Mouse (Mus musculus) neural tube, embryonic 14.5 days (tissue): ENCODE results near the gene R3hdm2. TPM values are rescaled to one million over a fixed set of nuclear protein-coding genes. Genes with fewer than 3 reads are reported as not detected.

ENCODE experiments used
- ATAC-seq: fragments of 200-750 bp; cut with Nextera tagmentation; 2 replicates; pipeline ENCODE4 v1.8.0; 2017; ENCODE audit warnings: low read depth, mild to moderate bottlenecking, moderate TSS enrichment, moderate library complexity
- H3K27ac ChIP-seq: fragments of 300-500 bp; sonication (generic); 2 replicates; pipeline ENCODE4 v1.5.1; 2014; ENCODE audit warnings: low read depth, mild to moderate bottlenecking, control low read depth, low read length, moderate library complexity, mixed read lengths
- H3K27me3 ChIP-seq: fragments of 300-500 bp; sonication (generic); 2 replicates; pipeline ENCODE4 v1.6.1; 2014; ENCODE audit warnings: low read length; ENCODE audit not compliant: control insufficient read depth, insufficient read depth
- H3K36me3 ChIP-seq: fragments of 300-500 bp; sonication (generic); 2 replicates; pipeline ENCODE4 v1.6.1; 2014; ENCODE audit warnings: low read length, mixed read lengths; ENCODE audit not compliant: control insufficient read depth, insufficient read depth
- H3K4me1 ChIP-seq: fragments of 300-500 bp; sonication (generic); 2 replicates; pipeline ENCODE4 v1.6.1; 2014; ENCODE audit warnings: low read length; ENCODE audit not compliant: control insufficient read depth, insufficient read depth
- H3K4me2 ChIP-seq: fragments of 300-500 bp; sonication (generic); 2 replicates; pipeline ENCODE4 v1.6.1; 2014; ENCODE audit warnings: mild to moderate bottlenecking, low read depth, low read length, control low read depth
- H3K4me3 ChIP-seq: fragments of 300-500 bp; sonication (generic); 2 replicates; pipeline ENCODE4 v1.5.1; 2014; ENCODE audit warnings: low read depth, low read length, control low read depth, mixed read lengths
- H3K9ac ChIP-seq: fragments of 300-500 bp; sonication (generic); replicated peaks from 2 replicates; pipeline ENCODE4 v1.6.1; 2014; ENCODE audit warnings: low read depth, mild to moderate bottlenecking, control low read depth, low read length, mixed read lengths
- H3K9me3 ChIP-seq: fragments of 300-500 bp; sonication (generic); 2 replicates; pipeline ENCODE4 v1.6.1; 2016; ENCODE audit warnings: low read length; ENCODE audit not compliant: control insufficient read depth
- WGBS: fragments of 180-500 bp; shearing (Covaris S2); extraction: QIAGEN DNeasy Blood & Tissue Kit; methylation state at CpG from one replicate; pipeline ENCODE4 v1.1.7; 2014; 5-methylcytosine and 5-hydroxymethylcytosine counted together
- polyA plus RNA-seq: library from polyadenylated mRNA; unstranded; fragments of >200 nt; fragmentation: Nextera tagmentation; extraction: Ambion mirVana; gene quantifications from 2 replicates; pipeline ENCODE4 v1.2.1, GENCODE M21; 2014

The R3hdm2 gene
- polyA plus RNA-seq, 1 experiment from 2014 or later: 36.2 TPM

GRCm38 (mm10) chr10:127471281-127471988, 91.3 kb downstream of the R3hdm2 start:
- no peak overlapping the region for H3K4me3 ChIP-seq
- no peak overlapping the region for H3K4me2 ChIP-seq
- no peak for ATAC-seq
- no peaks in the 10 kb centered on the region for H3K27me3 ChIP-seq
- WGBS: 81% methylated on average over 15 of the region's 15 CpGs
- no peaks in the 10 kb centered on the region for H3K4me1 ChIP-seq
- H3K27ac ChIP-seq: no peak overlapping the region
- H3K9me3 ChIP-seq: no peaks in the 10 kb centered on the region
- H3K9ac ChIP-seq: no peak overlapping the region
- H3K36me3 ChIP-seq: peaks cover 13% of the 10 kb centered on the region

GRCm38 (mm10) chr10:127472722-127473121, 92.6 kb downstream of the R3hdm2 start:
- 89% methylated on average over 9 of the region's 9 CpGs for WGBS
- Histone ChIP-seq H3K36me3 (peaks cover 22% of the 10 kb centered on the region), H3K4me1 (no peaks in the 10 kb centered on the region), H3K9me3 (no peaks in the 10 kb centered on the region), H3K9ac (no peak overlapping the region), H3K27me3 (no peaks in the 10 kb centered on the region), H3K27ac (no peak overlapping the region), H3K4me3 (no peak overlapping the region), H3K4me2 (no peak overlapping the region)
- no peak for ATAC-seq

- Histone ChIP-seq H3K9me3 (no peaks in the 10 kb centered on the region), H3K4me1 (no peaks in the 10 kb centered on the region), H3K27me3 (no peaks in the 10 kb centered on the region), H3K27ac (no peak overlapping the region), H3K4me2 (no peak overlapping the region), H3K4me3 (no peak overlapping the region), H3K9ac (no peak overlapping the region), H3K36me3 (peaks cover 17% of the 10 kb centered on the region)
- ATAC-seq: no peak
- 99% methylated on average over 4 of the region's 4 CpGs for WGBS
Observed at GRCm38 (mm10) chr10:127475175-127475574, 95.0 kb downstream of the R3hdm2 start.

- Histone ChIP-seq H3K36me3 (peaks cover 16% of the 10 kb centered on the region), H3K4me3 (no peak overlapping the region), H3K4me1 (no peaks in the 10 kb centered on the region), H3K9me3 (no peaks in the 10 kb centered on the region), H3K27me3 (no peaks in the 10 kb centered on the region), H3K27ac (no peak overlapping the region), H3K9ac (no peak overlapping the region), H3K4me2 (no peak overlapping the region)
- WGBS: 86% methylated on average over 3 of the region's 3 CpGs
- no peak for ATAC-seq
Observed at GRCm38 (mm10) chr10:127476541-127476940, 96.4 kb downstream of the R3hdm2 start.

GRCm38 (mm10) chr10:127477301-127477700, 97.2 kb downstream of the R3hdm2 start:
- H3K27me3 ChIP-seq: no peaks in the 10 kb centered on the region
- WGBS: 85% methylated on average over 7 of the region's 7 CpGs
- H3K9ac ChIP-seq: no peak overlapping the region
- H3K27ac ChIP-seq: no peak overlapping the region
- no peak overlapping the region for H3K4me2 ChIP-seq
- no peak overlapping the region for H3K4me3 ChIP-seq
- H3K36me3 ChIP-seq: peaks cover 19% of the 10 kb centered on the region
- H3K4me1 ChIP-seq: no peaks in the 10 kb centered on the region
- ATAC-seq: no peak
- no peaks in the 10 kb centered on the region for H3K9me3 ChIP-seq

GRCm38 (mm10) chr10:127479131-127479530, 99.0 kb downstream of the R3hdm2 start:
- Histone ChIP-seq H3K27me3 (no peaks in the 10 kb centered on the region), H3K4me2 (no peak overlapping the region), H3K4me1 (no peaks in the 10 kb centered on the region), H3K4me3 (no peak overlapping the region), H3K27ac (no peak overlapping the region), H3K9me3 (no peaks in the 10 kb centered on the region), H3K9ac (no peak overlapping the region), H3K36me3 (peaks cover 29% of the 10 kb centered on the region)
- 91% methylated on average over 4 of the region's 4 CpGs for WGBS
- ATAC-seq: peak; percentile 38; the same call in 1 of the 2 replicates

- H3K27ac ChIP-seq: no peak overlapping the region
- no peaks in the 10 kb centered on the region for H3K9me3 ChIP-seq
- no peak overlapping the region for H3K9ac ChIP-seq
- no peaks in the 10 kb centered on the region for H3K27me3 ChIP-seq
- 86% methylated on average over 19 of the region's 19 CpGs for WGBS
- ATAC-seq: no peak
- H3K4me1 ChIP-seq: no peaks in the 10 kb centered on the region
- no peak overlapping the region for H3K4me2 ChIP-seq
- peaks cover 42% of the 10 kb centered on the region for H3K36me3 ChIP-seq
- no peak overlapping the region for H3K4me3 ChIP-seq
Observed at GRCm38 (mm10) chr10:127480833-127481813, 101.0 kb downstream of the R3hdm2 start.

GRCm38 (mm10) chr10:127485235-127485634, 105.1 kb downstream of the R3hdm2 start:
- no peak overlapping the region for H3K4me2 ChIP-seq
- peaks cover 29% of the 10 kb centered on the region for H3K36me3 ChIP-seq
- 89% methylated on average over 10 of the region's 10 CpGs for WGBS
- H3K27me3 ChIP-seq: no peaks in the 10 kb centered on the region
- peaks cover 10% of the 10 kb centered on the region; the same call in 1 of the 2 replicates for H3K4me1 ChIP-seq
- no peaks in the 10 kb centered on the region for H3K9me3 ChIP-seq
- H3K27ac ChIP-seq: no peak overlapping the region
- H3K4me3 ChIP-seq: no peak overlapping the region
- H3K9ac ChIP-seq: no peak overlapping the region
- ATAC-seq: no peak

- no peak for ATAC-seq
- WGBS: 73% methylated on average over 7 of the region's 7 CpGs
- Histone ChIP-seq H3K4me2 (no peak overlapping the region), H3K27me3 (no peaks in the 10 kb centered on the region), H3K4me1 (peaks cover 17% of the 10 kb centered on the region; the same call in 1 of the 2 replicates), H3K9ac (no peak overlapping the region), H3K4me3 (no peak overlapping the region), H3K36me3 (peaks cover 27% of the 10 kb centered on the region), H3K9me3 (no peaks in the 10 kb centered on the region), H3K27ac (no peak overlapping the region)
Observed at GRCm38 (mm10) chr10:127488856-127489255, 108.7 kb downstream of the R3hdm2 start.
